Mouse (Mus musculus) layer of hippocampus, adult 11-12 months (tissue): ENCODE measurements around the gene Usp43.

ENCODE experiments used
- DNase-seq: peaks from one replicate; pipeline ENCODE4 v3.0.0; 2022; ENCODE audit warnings: low spot score

Usp43 gene

DNA sequence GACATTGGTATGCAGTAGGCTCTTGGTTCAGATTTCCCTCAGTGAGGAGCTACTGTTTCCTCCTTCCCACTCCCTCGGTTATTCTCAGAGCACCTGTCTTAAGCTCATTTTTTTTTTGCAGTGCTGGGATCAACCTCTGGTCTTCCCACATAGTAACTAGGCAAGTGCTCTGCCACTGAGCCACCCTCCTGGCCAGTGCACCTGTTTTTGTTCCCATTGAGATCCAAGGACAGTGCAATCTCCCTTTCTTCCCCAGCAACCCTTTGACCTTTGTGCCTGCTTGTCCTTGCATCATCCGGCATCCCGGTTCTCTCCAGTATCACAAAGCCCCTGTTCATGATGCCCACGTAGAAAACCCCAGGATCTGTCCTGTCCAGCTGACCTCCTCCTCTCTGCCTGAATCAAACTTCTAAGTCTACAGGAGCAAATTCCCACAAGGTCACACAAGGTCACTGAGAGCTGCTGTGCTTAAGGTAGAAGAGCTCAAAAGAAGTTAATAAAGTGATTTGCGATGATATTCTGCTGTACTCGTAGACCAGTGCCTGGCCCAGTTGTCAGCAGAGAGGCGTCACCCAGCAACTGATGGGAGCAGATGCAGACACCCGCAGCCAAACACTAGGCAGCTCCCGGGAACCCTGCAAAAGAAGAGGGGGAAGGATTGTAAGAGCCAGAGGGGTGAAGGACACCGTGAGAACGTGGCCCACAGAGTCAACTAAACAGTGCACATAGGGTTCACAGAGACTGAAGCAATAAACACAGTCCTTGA, 114.9 kb downstream of the Usp43 start:
- no peak for DNase-seq

DNA sequence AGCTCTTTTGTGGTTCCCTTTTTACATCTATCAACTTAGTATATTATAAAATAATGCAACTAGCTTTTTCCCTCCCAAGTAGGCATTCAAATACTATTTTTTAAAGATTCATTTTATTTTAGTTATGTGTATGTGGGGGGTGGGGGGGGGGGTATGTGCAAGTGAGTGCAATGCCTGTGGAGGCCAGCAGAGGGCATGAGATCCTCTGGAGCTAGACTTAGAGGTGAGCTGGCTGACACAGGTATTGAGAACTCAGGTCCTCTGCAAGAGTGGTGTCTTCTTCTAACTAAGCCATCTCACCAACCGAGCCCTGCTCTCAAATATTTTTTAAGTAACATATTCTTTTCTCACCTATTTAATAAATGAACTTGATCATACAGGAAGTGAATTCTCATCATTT, 116.4 kb downstream of the Usp43 start:
- DNase-seq: no peak
